Mouse (Mus musculus): Measurements from ENCODE around the gene Prkn.

GRCm38 (mm10) chr17:11722478-11722877 is 882.3 kb downstream of the Prkn start:
- no peak for TF ChIP-seq CTCF (IDR thresholded peaks at IDR 0.05; ENCODE audit: low read depth, low read length)
- TF ChIP-seq TAL1 (conservative IDR thresholded peaks at IDR 0.05; ENCODE audit: low read depth, low read length): no peak

Data from G1E (cell line).